Mouse (Mus musculus) liver, embryonic 12.5 days (tissue): ENCODE data around the gene Gabarap. TPM values are rescaled to one million over a fixed set of nuclear protein-coding genes. Genes with fewer than 3 reads are reported as not detected.
A peak's percentile ranks its signal among the peaks of the same experiment; 100 is the strongest.

Experiments
- ATAC-seq: fragments of 200-750 bp; cut with Nextera tagmentation; 2 replicates; pipeline ENCODE4 v1.8.0; 2017; ENCODE audit warnings: moderate number of reproducible peaks, mild to moderate bottlenecking, moderate library complexity
- H3K27ac ChIP-seq: fragments of 300-500 bp; sonication (generic); 2 replicates; pipeline ENCODE4 v1.5.1; 2016; ENCODE audit warnings: mild to moderate bottlenecking
- H3K27me3 ChIP-seq: fragments of 300-500 bp; sonication (generic); replicated peaks from 2 replicates; pipeline ENCODE4 v1.6.1; 2016; ENCODE audit warnings: mild to moderate bottlenecking, moderate library complexity
- H3K36me3 ChIP-seq: fragments of 300-500 bp; sonication (generic); 2 replicates; pipeline ENCODE4 v1.6.1; 2016; ENCODE audit warnings: mild to moderate bottlenecking, moderate library complexity
- H3K4me1 ChIP-seq: fragments of 300-500 bp; sonication (generic); 2 replicates; pipeline ENCODE4 v1.6.1; 2016
- H3K4me2 ChIP-seq: fragments of 300-500 bp; sonication (generic); 2 replicates; pipeline ENCODE4 v1.6.1; 2016; ENCODE audit warnings: mild to moderate bottlenecking, moderate library complexity
- H3K4me3 ChIP-seq: fragments of 300-500 bp; sonication (generic); 2 replicates; pipeline ENCODE4 v1.5.1; 2016; ENCODE audit warnings: mild to moderate bottlenecking, moderate library complexity
- H3K9ac ChIP-seq: fragments of 300-500 bp; sonication (generic); 2 replicates; pipeline ENCODE4 v1.6.1; 2016; ENCODE audit warnings: mild to moderate bottlenecking, moderate library complexity
- H3K9me3 ChIP-seq: fragments of 300-500 bp; sonication (generic); replicated peaks from 2 replicates; pipeline ENCODE4 v1.6.1; 2016; ENCODE audit warnings: mild to moderate bottlenecking, moderate library complexity
- WGBS: fragments of 180-500 bp; shearing (Covaris S2); methylation state at CpG from one replicate; pipeline ENCODE4 v1.1.7; 2016; ENCODE audit not compliant: insufficient replicate concordance; 5-methylcytosine and 5-hydroxymethylcytosine counted together
- polyA plus RNA-seq: library from polyadenylated mRNA; unstranded; fragments of >200 nt; fragmentation: Nextera tagmentation; extraction: Ambion mirVana; gene quantifications from 2 replicates; pipeline ENCODE4 v1.2.1, GENCODE M21; 2016

The Gabarap gene
- polyA plus RNA-seq, 1 experiment from 2014 or later, result 260 TPM

DNA sequence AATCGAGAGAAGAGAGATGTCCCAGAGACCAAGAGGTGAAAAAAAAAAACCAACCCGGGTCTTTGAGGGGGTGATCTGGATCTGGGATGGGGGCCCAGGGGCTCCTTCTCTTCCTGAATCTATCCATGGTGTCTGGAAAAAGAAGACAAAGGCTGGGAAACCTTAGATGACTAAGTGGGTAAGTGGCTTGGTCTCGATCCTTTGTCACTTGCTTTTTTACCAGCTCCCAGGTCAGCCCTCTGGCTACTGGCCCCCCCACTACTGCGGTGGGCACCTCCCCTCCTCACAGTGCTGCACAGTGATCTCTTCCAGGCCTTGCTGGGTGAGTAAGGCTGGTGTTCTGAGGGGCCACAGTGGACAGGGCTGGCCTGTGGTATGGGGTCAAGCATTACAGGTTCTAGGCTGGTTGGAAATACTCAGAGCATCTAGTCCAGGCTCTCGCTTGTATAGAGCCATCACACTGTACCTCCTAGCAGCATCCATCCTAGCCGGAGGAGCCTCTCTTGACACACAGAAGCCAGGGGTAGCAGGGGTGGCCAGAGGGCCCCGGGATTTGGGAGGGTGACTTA, 26.3 kb downstream of the Gabarap start:
- Histone ChIP-seq H3K4me2 (no peak overlapping the region), H3K36me3 (peaks cover 18% of the 10 kb centered on the region), H3K9ac (no peak overlapping the region), H3K4me1 (peaks cover 69% of the 10 kb centered on the region), H3K27me3 (peaks cover 4% of the 10 kb centered on the region; the same call in 1 of the 2 replicates), H3K9me3 (no peaks in the 10 kb centered on the region), H3K27ac (no peak overlapping the region), H3K4me3 (no peak overlapping the region)
- no peak for ATAC-seq
- 46% methylated on average over 7 of the region's 7 CpGs for WGBS

DNA sequence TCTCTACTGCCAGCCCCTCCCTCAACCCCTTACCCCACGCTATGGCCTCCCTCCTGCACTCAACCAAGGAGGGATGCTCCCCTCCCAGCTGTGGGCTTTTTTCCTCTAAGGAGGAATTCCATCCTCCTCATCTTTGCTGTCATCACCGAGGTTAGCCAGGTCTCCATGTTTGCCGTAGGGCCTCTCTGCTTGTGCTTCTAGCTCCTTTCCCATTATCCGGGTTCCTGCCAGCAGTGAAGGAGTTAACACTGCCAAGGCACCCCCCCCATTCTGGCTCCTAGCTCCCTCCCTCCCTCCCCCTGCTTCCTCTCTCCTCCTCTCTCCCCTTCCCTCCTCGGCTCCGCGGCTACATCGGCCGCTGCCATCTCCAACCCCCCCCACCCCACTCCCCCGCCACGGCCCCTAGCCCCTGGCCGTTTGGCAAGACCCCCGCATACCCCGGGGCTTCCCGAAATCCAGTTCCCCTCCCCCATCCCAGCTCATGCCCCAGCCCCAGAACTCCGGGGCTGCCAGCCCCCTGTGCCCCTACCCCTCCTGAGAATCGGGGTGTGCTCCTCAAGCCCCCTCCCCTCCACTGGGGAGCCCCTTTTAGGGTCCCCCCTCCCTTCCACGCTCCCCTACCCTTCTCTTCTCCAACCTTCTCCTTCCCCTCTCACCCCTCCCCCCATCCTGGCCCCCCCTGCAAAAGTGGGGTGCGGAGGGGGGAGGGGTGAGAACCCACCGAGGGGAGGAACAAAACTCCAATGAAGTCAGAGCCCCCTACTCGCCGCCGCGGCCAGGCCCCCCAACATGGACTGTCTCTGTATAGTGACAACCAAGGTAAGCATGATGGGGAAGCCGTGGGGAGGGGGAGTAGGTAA, 27.4 kb downstream of the Gabarap start:
- Histone ChIP-seq H3K36me3 (peaks cover 7% of the 10 kb centered on the region), H3K27me3 (peaks cover 15% of the 10 kb centered on the region), H3K4me3 (peak overlapping the region; percentile 52), H3K4me1 (peaks cover 78% of the 10 kb centered on the region), H3K9me3 (no peaks in the 10 kb centered on the region), H3K27ac (peak overlapping the region; percentile 65), H3K9ac (peak overlapping the region; percentile 62), H3K4me2 (peak overlapping the region; percentile 71)
- no peak for ATAC-seq
- 3% methylated on average over 25 of the region's 25 CpGs for WGBS

DNA sequence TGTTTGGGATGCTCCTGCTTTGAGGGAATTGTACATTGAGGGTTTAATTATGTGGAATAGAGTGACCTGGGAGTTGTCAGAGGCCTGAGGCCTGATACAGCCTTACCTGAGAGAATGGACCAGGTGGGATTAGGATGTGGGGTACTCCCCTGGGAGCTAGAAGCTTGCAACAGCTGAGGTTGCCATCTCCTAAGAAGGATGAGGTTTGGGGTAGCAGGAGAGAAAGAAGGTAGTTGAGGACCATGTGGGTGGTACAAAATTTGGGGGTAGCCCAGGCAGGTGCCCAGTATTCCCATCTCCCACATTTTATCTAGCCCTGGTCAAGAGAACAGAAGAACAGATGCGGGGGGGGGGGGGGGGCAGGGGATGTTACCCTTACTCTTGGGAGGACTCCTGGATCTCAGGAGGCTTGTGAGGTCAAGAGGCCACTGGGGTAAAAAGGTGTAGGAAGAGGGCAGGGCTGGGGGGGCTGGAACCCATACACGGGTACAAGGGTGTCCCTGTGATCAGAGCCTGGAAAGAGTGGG, 28.6 kb downstream of the Gabarap start:
- Histone ChIP-seq H3K9ac (no peak overlapping the region), H3K4me1 (peaks cover 81% of the 10 kb centered on the region), H3K4me3 (no peak overlapping the region), H3K27me3 (peaks cover 26% of the 10 kb centered on the region), H3K4me2 (peak overlapping the region; percentile 71), H3K36me3 (no peaks in the 10 kb centered on the region), H3K27ac (peak overlapping the region; percentile 54; the same call in 1 of the 2 replicates), H3K9me3 (no peaks in the 10 kb centered on the region)
- no peak for ATAC-seq
- 29% methylated on average over 2 of the region's 2 CpGs for WGBS

DNA sequence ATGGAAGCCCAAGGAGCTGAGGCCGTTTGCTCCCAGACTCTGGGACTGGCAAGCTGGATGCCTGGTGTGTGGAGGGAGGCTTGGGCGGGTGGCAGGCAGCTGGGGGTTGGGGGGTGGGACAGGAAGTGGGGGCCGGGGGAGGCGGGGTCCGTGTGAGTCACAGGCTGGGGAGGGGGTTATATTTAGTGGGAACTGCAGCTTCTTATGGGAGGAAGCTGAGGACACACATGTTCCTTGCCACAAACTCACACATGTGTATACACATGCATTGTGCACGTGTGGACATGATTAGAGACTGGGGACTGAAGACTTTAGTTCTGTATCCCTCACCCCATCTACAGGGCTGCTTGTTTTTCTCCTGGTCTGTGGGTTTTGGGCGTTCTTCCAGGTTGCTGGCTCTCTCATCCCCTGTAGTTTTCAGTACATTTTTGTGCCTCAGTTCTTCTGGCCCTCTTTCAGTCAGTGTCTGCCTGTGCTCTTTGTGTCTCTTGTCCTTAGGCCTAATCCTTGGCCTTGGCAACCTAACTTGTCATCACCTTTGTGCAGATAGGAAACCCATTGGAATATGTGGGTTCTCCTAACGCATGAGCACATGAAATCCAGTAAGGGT, 29.2 kb downstream of the Gabarap start:
- H3K27me3 ChIP-seq, result peaks cover 32% of the 10 kb centered on the region
- peaks cover 76% of the 10 kb centered on the region for H3K4me1 ChIP-seq
- ATAC-seq, result no peak
- peak overlapping the region; percentile 54 for H3K27ac ChIP-seq
- H3K4me3 ChIP-seq, result peak overlapping the region; percentile 57; the same call in 1 of the 2 replicates
- no peaks in the 10 kb centered on the region for H3K9me3 ChIP-seq
- peak overlapping the region; percentile 71 for H3K4me2 ChIP-seq
- 21% methylated on average over 8 of the region's 8 CpGs for WGBS
- no peak overlapping the region for H3K9ac ChIP-seq
- no peaks in the 10 kb centered on the region for H3K36me3 ChIP-seq

DNA sequence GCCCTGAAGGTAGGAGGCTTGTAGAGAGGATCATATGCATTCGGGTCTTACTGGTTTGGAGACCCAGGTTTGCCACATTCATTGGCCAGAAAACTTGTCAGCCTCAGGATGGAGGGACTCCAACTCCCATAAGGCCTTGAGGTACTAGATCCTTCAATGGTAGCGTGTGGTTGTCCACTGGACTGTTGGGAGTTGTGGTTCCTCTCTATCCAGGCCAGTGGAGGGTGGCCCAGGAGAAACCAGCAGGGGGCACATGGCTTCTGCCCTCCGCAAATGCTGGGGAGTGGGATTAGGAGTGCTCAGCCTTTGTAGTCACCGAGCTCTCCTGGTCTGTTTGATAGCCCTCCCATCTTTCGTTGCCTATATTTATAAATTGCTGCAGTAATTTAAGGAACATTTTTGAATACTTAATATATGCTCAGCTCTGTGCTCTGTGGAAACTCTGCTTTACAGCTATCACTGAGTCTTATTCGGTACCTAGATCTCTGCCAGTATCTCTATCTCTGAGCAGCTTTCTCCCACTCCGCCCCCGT, 29.9 kb downstream of the Gabarap start:
- ATAC-seq, result peak; percentile 82
- H3K27me3 ChIP-seq, result peaks cover 39% of the 10 kb centered on the region
- peak overlapping the region; percentile 19 for H3K9ac ChIP-seq
- H3K4me2 ChIP-seq, result peak overlapping the region; percentile 71
- peak overlapping the region; percentile 57 for H3K27ac ChIP-seq
- H3K9me3 ChIP-seq, result no peaks in the 10 kb centered on the region
- peaks cover 71% of the 10 kb centered on the region for H3K4me1 ChIP-seq
- WGBS, result 2% methylated on average over 8 of the region's 8 CpGs
- peak overlapping the region; percentile 57 for H3K4me3 ChIP-seq
- H3K36me3 ChIP-seq, result no peaks in the 10 kb centered on the region

DNA sequence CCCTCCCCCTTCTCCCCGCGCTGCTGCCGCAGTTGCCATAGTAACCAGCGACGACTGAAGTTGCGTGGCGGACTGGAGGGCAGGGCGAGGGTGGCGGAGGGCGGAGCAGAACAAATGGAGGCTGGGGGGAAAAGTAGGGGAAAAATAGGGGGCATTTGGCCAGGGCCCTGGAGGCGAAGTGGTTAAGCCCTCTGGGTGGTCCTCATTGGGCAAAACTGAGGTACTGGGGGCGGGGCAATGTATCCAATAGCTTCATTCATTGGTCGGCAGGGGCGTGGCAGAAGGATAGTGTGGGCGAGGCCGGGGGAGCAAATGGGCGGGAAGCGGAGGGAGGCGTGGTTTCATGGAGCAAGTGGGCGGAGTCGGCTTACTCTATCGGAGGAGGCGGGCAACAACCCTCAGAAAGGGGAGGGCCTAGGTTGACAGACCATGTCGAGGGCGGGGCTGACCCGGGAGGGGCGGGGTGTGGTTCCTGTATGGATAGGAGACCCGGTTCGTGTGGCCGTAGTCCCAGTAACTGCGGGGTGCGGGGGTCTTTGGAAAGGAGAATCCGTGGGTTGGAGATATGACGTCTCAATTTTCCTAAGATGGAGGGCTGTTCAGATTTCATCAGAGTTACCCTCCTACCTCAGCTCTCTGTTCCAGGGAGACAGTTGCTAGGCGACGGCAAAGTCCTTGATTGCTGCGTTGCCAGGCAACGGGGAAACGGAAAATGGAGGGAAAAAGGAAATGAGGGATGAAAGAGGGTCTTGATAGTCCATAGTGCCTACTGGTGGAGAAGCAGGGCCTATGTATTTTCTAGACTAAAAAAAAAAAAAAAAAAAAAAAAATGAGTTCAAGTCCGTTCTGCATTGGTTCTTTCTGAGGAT, 30.6 kb downstream of the Gabarap start:
- Histone ChIP-seq H3K27ac (peak overlapping the region; percentile 57), H3K4me1 (peaks cover 73% of the 10 kb centered on the region), H3K4me3 (peak overlapping the region; percentile 57), H3K36me3 (no peaks in the 10 kb centered on the region), H3K27me3 (peaks cover 46% of the 10 kb centered on the region), H3K9ac (peak overlapping the region; percentile 19), H3K4me2 (peak overlapping the region; percentile 71), H3K9me3 (no peaks in the 10 kb centered on the region)
- 3% methylated on average over 40 of the region's 40 CpGs for WGBS
- ATAC-seq, result peak; percentile 78

DNA sequence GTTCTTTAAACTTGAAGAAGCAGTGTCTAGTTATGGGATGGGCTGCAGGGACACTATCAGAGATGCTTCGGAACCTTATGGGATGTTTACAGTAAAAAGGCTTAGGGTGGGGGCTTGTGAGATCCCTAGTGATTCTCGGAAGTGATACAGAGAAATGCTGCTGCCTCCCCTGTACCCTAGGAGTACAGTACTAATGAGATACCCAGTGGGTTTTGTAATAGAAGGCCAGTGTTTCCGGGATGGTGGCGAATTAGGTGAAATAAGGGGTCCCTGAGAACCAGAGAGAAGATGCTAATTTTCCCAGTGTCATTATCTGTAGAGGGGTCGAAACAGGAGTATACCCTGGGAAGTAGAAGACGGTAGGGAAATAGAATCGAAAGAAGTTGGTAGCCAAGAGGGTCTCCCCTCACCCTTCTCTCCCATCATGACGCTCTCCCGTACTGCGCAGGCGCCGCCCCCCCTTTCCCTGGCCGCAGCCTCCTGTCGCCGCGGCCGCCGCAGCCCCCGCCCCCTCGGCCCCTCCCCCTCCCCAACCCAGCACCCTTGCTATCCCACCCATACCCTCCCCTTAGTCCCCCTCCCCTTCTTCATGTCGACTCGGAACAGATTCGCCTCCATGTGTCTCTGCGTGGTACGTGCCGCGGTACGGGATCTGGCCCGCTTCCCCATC, 32.7 kb downstream of the Gabarap start:
- no peak overlapping the region for H3K27ac ChIP-seq
- H3K4me1 ChIP-seq, result peaks cover 80% of the 10 kb centered on the region
- H3K9me3 ChIP-seq, result no peaks in the 10 kb centered on the region
- ATAC-seq, result no peak
- no peak overlapping the region for H3K9ac ChIP-seq
- peak overlapping the region; percentile 58 for H3K4me2 ChIP-seq
- peak overlapping the region; percentile 8 for H3K4me3 ChIP-seq
- H3K27me3 ChIP-seq, result peaks cover 67% of the 10 kb centered on the region
- no peaks in the 10 kb centered on the region for H3K36me3 ChIP-seq
- WGBS, result 10% methylated on average over 18 of the region's 29 CpGs

DNA sequence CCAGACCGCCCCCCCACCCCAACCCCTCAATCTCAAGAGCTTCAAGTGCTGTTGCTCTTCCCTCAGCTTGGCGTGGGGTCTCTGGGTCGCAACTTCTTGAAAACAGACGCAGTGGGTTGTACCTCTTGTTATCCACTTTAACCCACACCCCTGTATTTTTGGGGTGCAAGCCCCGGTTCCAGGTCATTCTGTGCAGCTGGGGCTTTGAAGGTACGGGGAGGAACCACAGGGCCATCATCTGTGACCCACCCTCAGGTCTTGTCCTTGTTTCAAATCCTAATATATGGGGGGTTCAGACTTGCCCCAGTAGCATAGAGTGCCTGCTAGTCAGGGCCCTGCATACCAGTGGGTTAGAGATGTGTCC, 33.2 kb downstream of the Gabarap start:
- Histone ChIP-seq H3K4me2 (peak overlapping the region; percentile 58), H3K27ac (no peak overlapping the region), H3K4me1 (peaks cover 80% of the 10 kb centered on the region), H3K27me3 (peaks cover 68% of the 10 kb centered on the region), H3K36me3 (no peaks in the 10 kb centered on the region), H3K4me3 (peak overlapping the region; percentile 8; the same call in 1 of the 2 replicates), H3K9me3 (no peaks in the 10 kb centered on the region), H3K9ac (no peak overlapping the region)
- no peak for ATAC-seq
- WGBS, result 15% methylated on average over 6 of the region's 6 CpGs

DNA sequence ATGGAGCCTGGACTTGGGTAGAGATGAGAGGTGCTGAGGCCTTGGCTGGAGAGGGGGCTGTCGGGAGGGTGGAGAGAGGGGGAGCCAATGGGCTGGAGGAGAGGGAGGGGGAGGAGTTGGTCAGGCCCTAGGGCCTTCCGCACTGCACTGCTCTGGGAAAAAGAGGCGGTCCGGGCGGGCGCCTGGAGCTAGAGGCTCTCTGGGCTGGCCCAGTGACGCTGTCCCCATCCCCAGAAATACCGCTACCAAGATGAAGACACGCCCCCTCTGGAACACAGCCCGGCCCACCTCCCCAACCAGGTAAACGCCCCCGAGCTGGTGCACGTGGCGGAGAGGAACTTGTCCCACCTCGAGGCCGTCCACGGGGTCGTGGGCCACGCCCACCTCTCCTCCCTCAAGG, 35.7 kb downstream of the Gabarap start:
- peak overlapping the region; percentile 53 for H3K4me2 ChIP-seq
- H3K27ac ChIP-seq, result 0 out of 2 replicates have a peak overlapping the region, but pooled peaks have one; percentile 10
- WGBS, result 27% methylated on average over 19 of the region's 19 CpGs
- H3K4me3 ChIP-seq, result peak overlapping the region; percentile 23; the same call in 1 of the 2 replicates
- peaks cover 12% of the 10 kb centered on the region for H3K36me3 ChIP-seq
- H3K4me1 ChIP-seq, result peaks cover 66% of the 10 kb centered on the region
- peak; percentile 51 for ATAC-seq
- no peak overlapping the region for H3K9ac ChIP-seq
- no peaks in the 10 kb centered on the region for H3K9me3 ChIP-seq
- H3K27me3 ChIP-seq, result peaks cover 68% of the 10 kb centered on the region

DNA sequence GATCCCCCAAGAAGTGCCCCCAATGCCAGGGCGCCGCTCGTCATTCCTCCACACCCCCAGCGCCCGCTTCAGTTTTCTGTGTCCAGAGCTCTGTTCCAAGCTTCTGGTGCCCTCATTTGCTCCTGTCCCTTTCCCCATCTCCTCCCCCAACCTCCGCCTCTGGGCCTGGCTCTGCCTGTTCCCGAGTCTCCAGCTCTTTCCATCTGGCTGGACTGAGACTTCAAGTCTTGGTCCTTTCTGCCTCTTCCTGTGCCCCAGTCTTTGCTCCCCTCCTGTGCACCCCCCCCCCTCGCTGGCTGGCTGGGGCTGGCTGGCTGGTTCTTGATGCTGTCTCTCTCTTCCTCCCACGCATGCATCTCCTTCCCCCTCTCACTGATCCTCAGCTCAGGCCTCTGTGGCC, 36.5 kb downstream of the Gabarap start:
- H3K27me3 ChIP-seq, result peaks cover 63% of the 10 kb centered on the region
- no peak overlapping the region for H3K9ac ChIP-seq
- no peak for ATAC-seq
- H3K9me3 ChIP-seq, result no peaks in the 10 kb centered on the region
- H3K36me3 ChIP-seq, result peaks cover 19% of the 10 kb centered on the region
- H3K4me3 ChIP-seq, result no peak overlapping the region
- peaks cover 65% of the 10 kb centered on the region for H3K4me1 ChIP-seq
- H3K27ac ChIP-seq, result 0 out of 2 replicates have a peak overlapping the region, but pooled peaks have one; percentile 10
- peak overlapping the region; percentile 53; the same call in 1 of the 2 replicates for H3K4me2 ChIP-seq
- 57% methylated on average over 9 of the region's 9 CpGs for WGBS
